ENCODE assay signal across 23 mouse cellular contexts in the genomic region with DNA sequence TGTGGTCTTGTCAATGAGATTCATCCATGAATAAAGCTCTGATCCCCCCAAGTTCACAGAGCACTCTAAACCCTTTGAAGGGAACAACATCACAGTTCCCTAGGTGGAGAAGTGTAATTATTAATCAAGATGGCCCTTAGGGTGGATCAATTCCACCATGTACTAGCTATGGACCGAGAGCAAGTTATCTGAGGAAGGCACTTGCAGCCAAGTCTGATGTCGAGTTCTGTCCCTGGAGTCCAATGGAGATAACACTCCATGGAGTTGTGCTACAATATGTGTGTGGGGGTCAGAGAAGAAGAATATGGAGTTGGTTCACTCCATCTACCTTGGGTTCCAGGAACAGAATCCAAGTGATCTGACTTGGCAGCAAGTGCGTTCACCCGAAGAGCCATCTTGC. TPM values are rescaled to one million over a fixed set of nuclear protein-coding genes. Genes with fewer than 3 reads are reported as not detected.
DNase-seq lines count a peak whose midpoint lies in the region; ATAC-seq and TF ChIP-seq lines count a peak whose summit lies in the region.
"Had no signal": no experiment of that assay in that cellular context is flagged by ENCODE, and none has a peak within 500 bp of the region (broad histone marks: within the 10 kb centered on the region; RNA-seq: fewer than 3 reads in every experiment).

No protein-coding gene starts in this region.

- H3K36me3 ChIP-seq in liver, embryonic 12.5 days: peaks cover 22% of the 10 kb centered on the region
- peaks cover 14% of the 10 kb centered on the region for H3K36me3 ChIP-seq in liver, embryonic 13.5 days
- H3K36me3 ChIP-seq in liver, embryonic 15.5 days (replicated peaks): peaks cover 15% of the 10 kb centered on the region
- no peaks in the 10 kb centered on the region for H3K36me3 ChIP-seq in liver, postnatal 0 days (replicated peaks; ENCODE audit: insufficient read depth, low read length)
- 0 out of 2 replicates have a peak, but pooled peaks cover 2% of the 10 kb centered on the region for H3K36me3 ChIP-seq in midbrain, embryonic 11.5 days (ENCODE audit: control insufficient read depth, insufficient read depth, low read length)
- H3K36me3 ChIP-seq: forebrain, embryonic 15.5 days had no signal

- ATAC-seq in liver, embryonic 12.5 days: peak; percentile 77
- peak; percentile 81 for ATAC-seq in liver, embryonic 13.5 days (ENCODE audit: low read depth)
- ATAC-seq in liver, embryonic 15.5 days (ENCODE audit: insufficient read depth): peak; percentile 67
- peak; percentile 25; the same call in 1 of the 2 replicates for ATAC-seq in liver, postnatal 0 days
- no peak for ATAC-seq in midbrain, embryonic 11.5 days (ENCODE audit: low FRiP score)
- ATAC-seq: forebrain, embryonic 13.5 days; forebrain, embryonic 15.5 days had no signal

- no peak for DNase-seq in liver, embryonic 13.5 days
- DNase-seq in liver, postnatal 0 days: no peak
- DNase-seq in urinary bladder, postnatal 10 days (ENCODE audit: low spot score): no peak
- DNase-seq in heart, adult 11 months: no peak
- no peak for DNase-seq in cerebellum, postnatal 14 days
- no peak for DNase-seq in midbrain, embryonic 11.5 days (ENCODE audit: low spot score, missing footprints)
- DNase-seq: adrenal gland, adult 2 months; adrenal gland, postnatal 10 days; adrenal gland, postnatal 25 days; cerebellum, adult 11 months; cerebellum, adult 18-20 months; cerebellum, adult 8-10 months; cerebellum, adult 9-11 months; cerebellum, postnatal 25 days had no signal

- no peak for TF ChIP-seq EP300 in liver, postnatal 0 days (IDR thresholded peaks at IDR 0.05; ENCODE audit: low read depth)

- no peaks in the 10 kb centered on the region for H3K27me3 ChIP-seq in liver, embryonic 12.5 days (replicated peaks)
- no peaks in the 10 kb centered on the region for H3K27me3 ChIP-seq in liver, embryonic 13.5 days
- no peaks in the 10 kb centered on the region for H3K27me3 ChIP-seq in liver, embryonic 15.5 days
- H3K27me3 ChIP-seq in liver, postnatal 0 days (ENCODE audit: insufficient read depth, low read length): no peaks in the 10 kb centered on the region
- no peaks in the 10 kb centered on the region for H3K27me3 ChIP-seq in midbrain, embryonic 11.5 days (ENCODE audit: control insufficient read depth, insufficient read depth, low read length)
- H3K27me3 ChIP-seq: embryonic facial prominence, embryonic 12.5 days; forebrain, embryonic 13.5 days; forebrain, embryonic 15.5 days had no signal

- H3K9ac ChIP-seq in liver, embryonic 12.5 days: no peak overlapping the region
- H3K9ac ChIP-seq in liver, embryonic 13.5 days: no peak overlapping the region
- H3K9ac ChIP-seq in liver, embryonic 15.5 days: no peak overlapping the region
- no peak overlapping the region for H3K9ac ChIP-seq in liver, postnatal 0 days (replicated peaks)
- H3K9ac ChIP-seq in midbrain, embryonic 11.5 days (ENCODE audit: low read length): no peak overlapping the region
- H3K9ac ChIP-seq: embryonic facial prominence, embryonic 12.5 days; forebrain, embryonic 13.5 days; forebrain, embryonic 15.5 days had no signal

- H3K4me1 ChIP-seq in liver, embryonic 12.5 days: peaks cover 17% of the 10 kb centered on the region
- H3K4me1 ChIP-seq in liver, embryonic 13.5 days (replicated peaks): peaks cover 20% of the 10 kb centered on the region
- H3K4me1 ChIP-seq in liver, embryonic 15.5 days (replicated peaks): peaks cover 9% of the 10 kb centered on the region; the same call in 1 of the 2 replicates
- H3K4me1 ChIP-seq in liver, postnatal 0 days (ENCODE audit: insufficient read depth): no peaks in the 10 kb centered on the region
- no peaks in the 10 kb centered on the region for H3K4me1 ChIP-seq in midbrain, embryonic 11.5 days (ENCODE audit: control insufficient read depth, insufficient read depth, low read length)
- H3K4me1 ChIP-seq: embryonic facial prominence, embryonic 10.5 days; embryonic facial prominence, embryonic 12.5 days; forebrain, embryonic 13.5 days; forebrain, embryonic 15.5 days had no signal

- 64% methylated on average over 4 of the region's 4 CpGs for WGBS in liver, embryonic 12.5 days (ENCODE audit: insufficient replicate concordance)
- 59% methylated on average over 4 of the region's 4 CpGs for WGBS in liver, embryonic 13.5 days (ENCODE audit: insufficient replicate concordance)
- WGBS in liver, embryonic 15.5 days (ENCODE audit: insufficient replicate concordance): 62% methylated on average over 4 of the region's 4 CpGs
- 83% methylated on average over 4 of the region's 4 CpGs for WGBS in liver, postnatal 0 days (ENCODE audit: insufficient replicate concordance)
- 92% methylated on average over 4 of the region's 4 CpGs for WGBS in midbrain, embryonic 11.5 days

- no peaks in the 10 kb centered on the region for H3K9me3 ChIP-seq in liver, embryonic 12.5 days (replicated peaks)
- H3K9me3 ChIP-seq in liver, embryonic 13.5 days (replicated peaks): no peaks in the 10 kb centered on the region
- H3K9me3 ChIP-seq in liver, embryonic 15.5 days (replicated peaks): no peaks in the 10 kb centered on the region
- no peaks in the 10 kb centered on the region for H3K9me3 ChIP-seq in liver, postnatal 0 days (ENCODE audit: low read length)
- no peaks in the 10 kb centered on the region for H3K9me3 ChIP-seq in midbrain, embryonic 11.5 days (ENCODE audit: control insufficient read depth, low read length)
- H3K9me3 ChIP-seq: embryonic facial prominence, embryonic 10.5 days; embryonic facial prominence, embryonic 12.5 days; forebrain, embryonic 13.5 days; forebrain, embryonic 15.5 days had no signal

- no peak overlapping the region for H3K4me3 ChIP-seq in liver, embryonic 12.5 days
- H3K4me3 ChIP-seq in liver, embryonic 13.5 days (replicated peaks): no peak overlapping the region
- no peak overlapping the region for H3K4me3 ChIP-seq in liver, embryonic 15.5 days (replicated peaks)
- no peak overlapping the region for H3K4me3 ChIP-seq in liver, postnatal 0 days (ENCODE audit: low read depth, low read length)
- no peak overlapping the region for H3K4me3 ChIP-seq in midbrain, embryonic 11.5 days (ENCODE audit: low read depth, low read length)
- H3K4me3 ChIP-seq: embryonic facial prominence, embryonic 10.5 days; embryonic facial prominence, embryonic 12.5 days; forebrain, embryonic 13.5 days; forebrain, embryonic 15.5 days had no signal

- no peak overlapping the region for H3K27ac ChIP-seq in liver, embryonic 12.5 days
- H3K27ac ChIP-seq in liver, embryonic 13.5 days: peak overlapping the region; percentile 15; the same call in 1 of the 2 replicates
- H3K27ac ChIP-seq in liver, embryonic 15.5 days (replicated peaks): no peak overlapping the region
- H3K27ac ChIP-seq in liver, postnatal 0 days (ENCODE audit: low read depth): no peak overlapping the region
- H3K27ac ChIP-seq in midbrain, embryonic 11.5 days (ENCODE audit: low read depth, low read length): no peak overlapping the region
- H3K27ac ChIP-seq: embryonic facial prominence, embryonic 10.5 days; embryonic facial prominence, embryonic 12.5 days; forebrain, embryonic 13.5 days; forebrain, embryonic 15.5 days had no signal

- peak overlapping the region; percentile 19; the same call in 1 of the 2 replicates for H3K4me2 ChIP-seq in liver, embryonic 12.5 days
- peak overlapping the region; percentile 15 for H3K4me2 ChIP-seq in liver, embryonic 13.5 days
- H3K4me2 ChIP-seq in liver, embryonic 15.5 days: no peak overlapping the region
- no peak overlapping the region for H3K4me2 ChIP-seq in liver, postnatal 0 days (ENCODE audit: low read depth, low read length)
- no peak overlapping the region for H3K4me2 ChIP-seq in midbrain, embryonic 11.5 days
- H3K4me2 ChIP-seq: embryonic facial prominence, embryonic 12.5 days; forebrain, embryonic 13.5 days; forebrain, embryonic 15.5 days had no signal

- no peak for TF ChIP-seq CTCF in liver, postnatal 0 days (IDR thresholded peaks at IDR 0.05; ENCODE audit: low read depth)

RNA-seq across cellular contexts. Expression of a gene that starts 4.3 kb away (rescaled TPM):
- 0.23 TPM in 1 of 2 replicates, not detected in the other for polyA plus RNA-seq in liver, embryonic 12.5 days (2016; fragmentation: Nextera tagmentation; extraction: Ambion mirVana)
- 0.27 TPM in 1 of 2 replicates, not detected in the other for polyA plus RNA-seq in liver, embryonic 13.5 days (2015; fragmentation: Nextera tagmentation; extraction: Ambion mirVana)
- not detected in 2 replicates for polyA plus RNA-seq in liver, embryonic 15.5 days (2015; fragmentation: Nextera tagmentation; extraction: Ambion mirVana)
- polyA plus RNA-seq in liver, postnatal 0 days (2015; fragmentation: Nextera tagmentation; extraction: Ambion mirVana): not detected in 2 replicates
- 0.14 TPM in 1 of 2 replicates, not detected in the other for polyA plus RNA-seq in midbrain, embryonic 11.5 days (2014; fragmentation: Nextera tagmentation; extraction: Ambion mirVana)
- polyA plus RNA-seq: adrenal gland, adult 2 months; C2C12; cortical plate, adult 2 months; embryonic facial prominence, embryonic 14.5 days; forebrain, embryonic 15.5 days had no signal

RNA-seq across cellular contexts. Expression of a gene that starts 25.4 kb away (rescaled TPM):
- 203 and 204 TPM in 2 replicates for polyA plus RNA-seq in liver, embryonic 12.5 days (2016; fragmentation: Nextera tagmentation; extraction: Ambion mirVana)
- 180 and 199 TPM in 2 replicates for polyA plus RNA-seq in liver, embryonic 13.5 days (2015; fragmentation: Nextera tagmentation; extraction: Ambion mirVana)
- polyA plus RNA-seq in liver, embryonic 15.5 days (2015; fragmentation: Nextera tagmentation; extraction: Ambion mirVana): 135 and 141 TPM in 2 replicates
- polyA plus RNA-seq in liver, postnatal 0 days (2015; fragmentation: Nextera tagmentation; extraction: Ambion mirVana): 46.9 and 55.3 TPM in 2 replicates
- polyA plus RNA-seq in midbrain, embryonic 11.5 days (2014; fragmentation: Nextera tagmentation; extraction: Ambion mirVana): 195 and 210 TPM in 2 replicates

Comparison
In these comparisons a context has a peak if more than half of its experiments do, and no peak if none do; other contexts are left out.
1. H3K4me2 ChIP-seq: peak in liver, embryonic 12.5 days (single experiment) and liver, embryonic 13.5 days (single experiment); none in liver, embryonic 15.5 days (single experiment), liver, postnatal 0 days (single experiment) and midbrain, embryonic 11.5 days (single experiment).